Mouse (Mus musculus) adrenal gland, postnatal 4 days (tissue): ENCODE results near the gene A530084C06Rik. TPM values are rescaled to one million over a fixed set of nuclear protein-coding genes. Genes with fewer than 3 reads are reported as not detected.

ENCODE experiments used
- DNase-seq, 2 experiments: peaks; one replicate each; pipeline ENCODE4 v3.0.0; 2021 to 2022; ENCODE audit warnings: low spot score in 2 of 2, mixed read lengths in 2 of 2
- total RNA-seq, 2 experiments: library from RNA; stranded (reverse); gene quantifications; 2 replicates each; pipeline ENCODE4 v1.2.3; 2021

A530084C06Rik gene
- total RNA-seq, 2 experiments from 2014 or later: 0.11 to 0.28 TPM

GRCm38 (mm10) chr13:31546784-31547183, 12.3 kb downstream of the A530084C06Rik start:
- DNase-seq: no peak

- DNase-seq: no peak
These were observed 16.1 kb downstream of the A530084C06Rik start for GRCm38 (mm10) chr13:31543021-31543420.

GRCm38 (mm10) chr13:31534726-31535125, 24.4 kb downstream of the A530084C06Rik start:
- DNase-seq: no peak

GRCm38 (mm10) chr13:31531651-31532061, 27.5 kb downstream of the A530084C06Rik start:
- DNase-seq: no peak

DNA sequence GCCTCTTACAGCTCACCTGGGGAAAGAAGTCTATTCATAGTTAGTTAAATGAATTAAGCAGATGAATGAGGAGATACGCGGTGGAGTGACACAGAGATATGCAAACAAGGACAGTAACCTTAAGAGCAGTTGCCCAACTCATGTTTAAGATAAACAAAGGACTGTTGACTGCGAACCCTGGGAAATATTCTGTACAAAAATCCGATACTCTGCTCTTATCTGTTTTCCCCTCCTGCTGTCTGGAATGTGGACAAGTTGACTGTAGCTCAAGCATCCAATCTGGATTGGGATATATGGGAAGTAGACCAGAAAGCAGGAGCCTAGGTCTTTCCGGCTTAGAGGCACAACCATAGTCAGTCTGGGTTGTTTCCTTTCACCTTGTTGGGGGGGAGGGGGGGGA, 27.9 kb downstream of the A530084C06Rik start:
- no peak for DNase-seq

DNA sequence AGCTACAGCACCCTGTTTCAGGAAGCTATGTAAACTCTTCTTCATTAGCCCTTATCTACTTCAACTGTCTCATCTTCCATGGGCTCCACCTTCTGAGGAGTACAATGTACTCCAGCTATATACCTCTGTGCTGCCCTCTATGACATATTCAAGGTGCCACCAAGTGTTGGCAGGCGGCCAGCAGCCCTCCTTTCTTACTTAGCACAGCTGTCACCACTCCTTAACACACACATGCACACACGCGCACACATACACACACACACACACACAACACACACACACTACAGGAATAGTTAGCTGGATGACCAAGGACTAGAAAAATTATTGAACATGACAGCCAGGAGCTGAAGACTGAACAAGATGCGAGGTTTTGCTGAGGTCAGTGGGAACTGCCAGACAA, 34.2 kb downstream of the A530084C06Rik start:
- DNase-seq: no peak

- no peak for DNase-seq
These were observed 40.2 kb downstream of the A530084C06Rik start for GRCm38 (mm10) chr13:31518971-31519370.

- DNase-seq: peak; percentile 5 to 15
These were observed 40.7 kb downstream of the A530084C06Rik start for GRCm38 (mm10) chr13:31518411-31518886.

DNA sequence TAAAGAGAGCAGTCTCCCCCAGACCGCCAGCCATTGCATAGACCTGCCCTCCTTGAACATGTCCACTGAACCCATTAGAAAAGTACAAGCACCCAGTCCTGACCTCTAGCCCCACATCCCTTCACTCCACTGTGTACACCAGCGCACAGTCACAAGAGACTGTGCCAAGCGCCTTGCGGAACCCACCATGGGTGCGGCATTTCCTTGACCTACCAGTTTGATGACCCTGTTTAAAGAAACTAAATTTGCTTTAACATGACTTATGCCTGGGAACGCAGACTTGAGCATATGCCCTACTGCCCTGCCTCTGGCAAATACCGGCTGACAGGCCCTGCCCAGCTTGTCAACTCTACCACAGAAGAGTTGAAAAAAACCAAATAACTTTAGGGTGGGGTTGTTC, 43.9 kb downstream of the A530084C06Rik start:
- no peak for DNase-seq

- no peak for DNase-seq
These were observed 52.5 kb downstream of the A530084C06Rik start for GRCm38 (mm10) chr13:31506494-31507167.

Other genes starting within 250 kb of the A530084C06Rik start
- 1 to 10 TPM in 1 of 2 experiments, under 1 TPM in 1; 0.76 to 1.6 TPM for gene Foxq1, start 3.2 kb downstream of the A530084C06Rik start, total RNA-seq
- under 1 TPM; 0.11 TPM for gene Foxf2, start 66.5 kb upstream of the A530084C06Rik start, total RNA-seq
- gene Foxc1, start 247.3 kb upstream of the A530084C06Rik start, total RNA-seq: 10 to 100 TPM in 1 of 2 experiments, 1 to 10 TPM in 1; 9.7 to 13.4 TPM